Mouse (Mus musculus): ENCODE data around the gene Src. TPM values are rescaled to one million over a fixed set of nuclear protein-coding genes. Genes with fewer than 3 reads are reported as not detected.
A peak's percentile ranks its signal among the peaks of the same experiment; 100 is the strongest.

The Src gene
- polyA plus RNA-seq, 1 experiment from 2014 or later: 20.7 TPM

DNA sequence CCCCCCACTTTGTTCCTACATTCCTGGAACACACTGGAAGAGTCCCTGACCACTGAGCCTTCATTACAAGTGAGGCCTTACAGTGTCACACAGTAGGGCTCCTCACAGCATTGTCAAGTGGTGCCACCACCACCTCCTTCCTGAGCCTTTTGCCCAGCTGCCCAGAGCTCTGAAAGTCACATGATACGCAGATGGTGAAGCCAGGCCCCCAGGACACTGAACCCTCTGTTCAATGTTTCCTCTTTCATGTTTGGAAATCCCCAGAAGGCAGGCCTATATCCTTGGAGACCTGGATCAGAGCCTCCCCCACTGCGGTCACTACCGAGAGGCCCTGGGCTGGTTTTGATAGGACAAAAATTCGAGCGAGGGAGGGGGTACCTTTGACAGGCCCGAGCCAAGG, 1.0 kb upstream of the Src start:
- no peaks in the 10 kb centered on the region for H3K36me3 ChIP-seq
- H3K9ac ChIP-seq: no peak overlapping the region
- no peaks in the 10 kb centered on the region for H3K9me3 ChIP-seq (replicated peaks)
- WGBS: 50% methylated on average over 6 of the region's 6 CpGs
- H3K4me1 ChIP-seq: peaks cover 11% of the 10 kb centered on the region
- no peak for ATAC-seq (ENCODE audit: insufficient number of reproducible peaks, low FRiP score, low TSS enrichment, low read depth)
- no peak overlapping the region for H3K4me2 ChIP-seq (replicated peaks)
- H3K4me3 ChIP-seq (replicated peaks): no peak overlapping the region
- no peaks in the 10 kb centered on the region for H3K27me3 ChIP-seq
- no peak overlapping the region for H3K27ac ChIP-seq (replicated peaks)

DNA sequence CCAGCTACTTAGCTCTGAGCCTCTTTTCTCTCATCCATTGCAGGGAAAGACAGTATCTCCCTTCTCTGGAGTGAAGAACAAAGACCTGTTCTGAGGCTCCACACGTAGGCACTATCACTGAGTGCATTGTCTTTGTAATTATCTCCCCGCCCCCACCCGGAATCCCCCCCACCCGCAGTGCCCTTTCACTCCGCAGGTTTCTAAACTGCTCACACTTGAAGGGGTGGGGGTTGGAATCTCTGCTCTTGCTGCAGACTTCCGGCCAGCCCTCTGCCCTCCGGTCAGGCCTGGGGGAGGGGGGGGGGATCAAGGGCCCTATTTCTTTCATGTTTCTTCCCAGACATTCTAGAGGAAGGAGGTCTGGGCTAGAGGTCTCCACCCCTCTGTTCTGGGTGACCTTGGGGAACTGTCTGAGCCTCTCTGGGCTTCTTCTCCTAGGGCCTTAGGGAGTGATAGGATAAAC, 396 bp downstream of the Src start:
- ATAC-seq (ENCODE audit: insufficient number of reproducible peaks, low FRiP score, low TSS enrichment, low read depth): no peak
- Histone ChIP-seq H3K4me3 (replicated peaks) (no peak overlapping the region), H3K9me3 (replicated peaks) (no peaks in the 10 kb centered on the region), H3K4me2 (replicated peaks) (no peak overlapping the region), H3K27me3 (no peaks in the 10 kb centered on the region), H3K9ac (no peak overlapping the region), H3K4me1 (peaks cover 25% of the 10 kb centered on the region), H3K27ac (replicated peaks) (no peak overlapping the region), H3K36me3 (no peaks in the 10 kb centered on the region)
- 3% methylated on average over 7 of the region's 7 CpGs for WGBS

DNA sequence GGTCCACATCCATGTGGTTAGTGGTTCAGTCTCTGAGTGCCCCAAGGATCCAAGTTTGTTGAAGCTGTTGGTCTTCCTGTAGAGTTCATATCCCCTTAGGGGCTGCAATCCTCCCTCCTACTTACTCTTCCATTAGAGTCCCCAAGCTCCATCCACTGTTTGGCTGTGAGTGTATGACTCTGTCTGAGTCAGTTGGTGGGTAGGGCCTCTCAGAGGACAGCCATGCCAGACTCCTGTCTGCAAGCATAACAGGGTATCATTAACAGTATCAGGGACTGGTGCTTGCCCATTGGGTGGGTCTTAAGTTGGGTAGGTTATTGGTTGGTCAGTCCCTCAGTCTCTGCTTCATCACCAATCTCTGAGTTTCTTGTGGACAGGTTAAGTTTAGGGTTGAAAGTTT, 1.3 kb downstream of the Src start:
- no peaks in the 10 kb centered on the region for H3K36me3 ChIP-seq
- no peaks in the 10 kb centered on the region for H3K27me3 ChIP-seq
- ATAC-seq (ENCODE audit: insufficient number of reproducible peaks, low FRiP score, low TSS enrichment, low read depth): no peak
- no peak overlapping the region for H3K9ac ChIP-seq
- H3K27ac ChIP-seq (replicated peaks): no peak overlapping the region
- no peak overlapping the region for H3K4me3 ChIP-seq (replicated peaks)
- H3K4me2 ChIP-seq (replicated peaks): no peak overlapping the region
- H3K4me1 ChIP-seq: peaks cover 27% of the 10 kb centered on the region
- H3K9me3 ChIP-seq (replicated peaks): no peaks in the 10 kb centered on the region

DNA sequence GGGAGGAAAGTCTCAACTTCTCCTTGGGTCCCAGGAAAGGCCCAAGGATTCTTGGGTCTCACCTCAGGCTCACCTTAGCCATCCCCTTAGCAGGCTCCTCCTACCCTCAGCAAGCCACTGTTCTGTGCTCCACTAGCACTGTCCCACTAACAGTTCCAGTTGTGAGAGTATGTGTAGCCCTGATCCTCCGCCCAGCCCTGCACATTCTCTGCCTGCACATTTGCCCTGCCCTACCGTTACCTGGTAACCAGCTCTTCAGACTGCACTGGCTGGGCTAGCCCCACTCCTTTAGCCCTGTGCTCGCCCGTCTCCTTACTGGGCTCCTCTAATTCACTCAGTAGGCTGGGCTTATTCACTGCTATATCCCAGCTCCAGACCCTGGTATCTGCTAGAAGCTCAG, 2.2 kb downstream of the Src start:
- H3K9me3 ChIP-seq (replicated peaks): no peaks in the 10 kb centered on the region
- H3K36me3 ChIP-seq: no peaks in the 10 kb centered on the region
- WGBS: 80% methylated on average over 4 of the region's 4 CpGs
- ATAC-seq (ENCODE audit: insufficient number of reproducible peaks, low FRiP score, low TSS enrichment, low read depth): no peak
- H3K9ac ChIP-seq: no peak overlapping the region
- H3K4me2 ChIP-seq (replicated peaks): no peak overlapping the region
- no peak overlapping the region for H3K27ac ChIP-seq (replicated peaks)
- peaks cover 34% of the 10 kb centered on the region for H3K4me1 ChIP-seq
- H3K4me3 ChIP-seq (replicated peaks): no peak overlapping the region
- H3K27me3 ChIP-seq: no peaks in the 10 kb centered on the region

DNA sequence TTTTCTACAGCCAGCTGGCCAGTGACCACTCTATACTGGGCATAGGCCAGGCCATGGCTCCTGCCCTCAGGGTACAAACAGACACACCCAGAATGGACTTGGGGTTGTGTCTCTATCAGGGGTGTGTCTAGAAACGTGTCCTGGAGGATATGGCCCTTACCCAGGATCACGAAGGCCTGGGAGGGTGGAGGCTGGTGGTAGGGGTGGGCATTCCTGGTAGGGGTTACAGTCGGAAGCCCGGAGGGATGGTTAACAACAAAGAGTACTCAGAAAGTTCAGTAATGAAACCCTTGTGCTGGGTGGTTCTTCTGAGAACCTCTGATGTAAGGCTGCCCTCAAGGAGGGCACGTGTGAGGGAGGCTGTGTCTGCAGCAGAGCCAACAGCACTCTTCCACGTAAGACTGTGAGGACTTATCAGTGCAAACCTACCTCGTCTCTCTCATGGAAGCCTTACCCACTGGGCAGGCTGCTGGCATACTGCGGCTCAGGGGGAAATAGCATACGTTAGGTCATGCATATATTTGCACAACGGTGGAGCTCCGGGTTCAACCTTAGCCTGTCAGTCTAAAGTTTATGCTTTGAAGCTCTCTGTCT, 3.9 kb downstream of the Src start:
- no peaks in the 10 kb centered on the region for H3K36me3 ChIP-seq
- H3K4me3 ChIP-seq (replicated peaks): no peak overlapping the region
- H3K4me1 ChIP-seq: peaks cover 51% of the 10 kb centered on the region
- WGBS: 47% methylated on average over 11 of the region's 11 CpGs
- H3K4me2 ChIP-seq (replicated peaks): no peak overlapping the region
- no peaks in the 10 kb centered on the region for H3K9me3 ChIP-seq (replicated peaks)
- no peak overlapping the region for H3K9ac ChIP-seq
- no peak for ATAC-seq (ENCODE audit: insufficient number of reproducible peaks, low FRiP score, low TSS enrichment, low read depth)
- no peaks in the 10 kb centered on the region for H3K27me3 ChIP-seq
- H3K27ac ChIP-seq (replicated peaks): 0 out of 2 replicates have a peak overlapping the region, but pooled peaks have one; percentile 11

DNA sequence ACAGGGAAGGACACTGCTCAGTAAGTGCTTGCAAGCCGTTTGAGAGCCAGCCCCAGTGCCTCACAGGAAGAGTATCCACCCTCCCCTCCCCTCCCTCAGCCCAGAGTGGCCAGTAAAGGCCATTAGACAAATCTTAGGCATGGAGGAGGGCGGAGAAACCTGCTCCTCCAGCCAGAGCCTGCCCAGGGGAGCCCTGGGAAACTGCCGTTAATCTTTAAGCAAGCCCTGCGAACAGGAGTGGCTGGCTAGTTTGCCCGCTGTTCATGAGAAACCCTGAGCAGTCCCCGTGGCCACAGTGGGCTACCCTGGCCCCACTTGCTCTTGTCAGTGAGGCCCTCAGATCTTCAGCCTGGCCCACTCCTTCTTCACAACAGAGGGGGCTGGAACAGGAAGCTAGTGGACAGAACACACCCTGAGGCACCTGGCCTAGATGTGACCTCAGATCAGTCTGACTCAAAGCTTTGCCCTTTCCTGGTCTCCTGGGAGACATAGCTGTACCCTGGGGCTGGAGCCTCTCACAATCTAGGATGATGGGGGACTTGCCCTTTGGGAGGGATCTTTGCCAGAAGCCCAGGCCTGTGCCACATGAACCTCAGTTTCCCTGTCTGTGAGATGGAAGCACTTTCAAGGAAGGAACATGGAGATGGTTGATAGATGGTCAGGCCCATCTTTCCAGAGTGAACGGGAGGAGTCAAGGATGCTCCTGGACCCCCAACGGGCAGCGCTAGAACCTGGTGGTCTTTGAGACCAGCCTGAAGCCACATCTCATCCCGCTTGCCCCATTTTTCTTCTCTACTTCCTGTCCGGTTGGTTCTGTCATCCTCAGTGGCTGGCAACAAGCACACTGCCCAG, 4.8 kb downstream of the Src start:
- Histone ChIP-seq H3K4me3 (replicated peaks) (peak overlapping the region; percentile 78), H3K9me3 (replicated peaks) (no peaks in the 10 kb centered on the region), H3K27ac (replicated peaks) (peak overlapping the region; percentile 87; the same call in 1 of the 2 replicates), H3K4me2 (replicated peaks) (peak overlapping the region; percentile 59), H3K4me1 (peaks cover 60% of the 10 kb centered on the region), H3K9ac (peak overlapping the region; percentile 93; the same call in 1 of the 2 replicates), H3K27me3 (no peaks in the 10 kb centered on the region), H3K36me3 (no peaks in the 10 kb centered on the region)
- no peak for ATAC-seq (ENCODE audit: insufficient number of reproducible peaks, low FRiP score, low TSS enrichment, low read depth)
- 50% methylated on average over 11 of the region's 11 CpGs for WGBS

DNA sequence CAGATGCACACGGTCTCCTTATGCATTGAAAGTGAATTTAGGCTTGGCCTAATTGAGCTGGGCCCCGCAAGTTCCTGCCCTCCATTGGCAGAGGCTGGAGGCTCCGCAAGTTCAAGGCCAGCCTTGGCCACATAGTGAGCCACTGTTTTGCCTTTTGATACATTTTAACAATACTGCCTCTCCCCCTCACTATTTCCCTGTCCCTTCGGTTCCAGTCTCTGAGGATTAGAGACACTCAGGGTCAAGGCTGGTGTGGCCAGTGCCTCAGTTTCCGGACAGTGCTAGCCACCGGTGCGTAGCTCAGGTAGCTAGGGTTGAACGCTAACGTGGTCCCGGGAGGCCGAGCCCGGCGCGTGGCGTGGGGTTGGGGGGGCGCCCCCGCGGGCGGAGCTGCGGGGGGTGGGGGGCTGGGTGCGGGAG, 5.5 kb downstream of the Src start:
- H3K27ac ChIP-seq (replicated peaks): peak overlapping the region; percentile 87
- no peaks in the 10 kb centered on the region for H3K27me3 ChIP-seq
- H3K4me3 ChIP-seq (replicated peaks): peak overlapping the region; percentile 78
- peak overlapping the region; percentile 93 for H3K9ac ChIP-seq
- WGBS: 6% methylated on average over 19 of the region's 21 CpGs
- H3K4me1 ChIP-seq: peaks cover 54% of the 10 kb centered on the region
- no peak for ATAC-seq (ENCODE audit: insufficient number of reproducible peaks, low FRiP score, low TSS enrichment, low read depth)
- H3K36me3 ChIP-seq: no peaks in the 10 kb centered on the region
- H3K4me2 ChIP-seq (replicated peaks): peak overlapping the region; percentile 59
- H3K9me3 ChIP-seq (replicated peaks): no peaks in the 10 kb centered on the region

DNA sequence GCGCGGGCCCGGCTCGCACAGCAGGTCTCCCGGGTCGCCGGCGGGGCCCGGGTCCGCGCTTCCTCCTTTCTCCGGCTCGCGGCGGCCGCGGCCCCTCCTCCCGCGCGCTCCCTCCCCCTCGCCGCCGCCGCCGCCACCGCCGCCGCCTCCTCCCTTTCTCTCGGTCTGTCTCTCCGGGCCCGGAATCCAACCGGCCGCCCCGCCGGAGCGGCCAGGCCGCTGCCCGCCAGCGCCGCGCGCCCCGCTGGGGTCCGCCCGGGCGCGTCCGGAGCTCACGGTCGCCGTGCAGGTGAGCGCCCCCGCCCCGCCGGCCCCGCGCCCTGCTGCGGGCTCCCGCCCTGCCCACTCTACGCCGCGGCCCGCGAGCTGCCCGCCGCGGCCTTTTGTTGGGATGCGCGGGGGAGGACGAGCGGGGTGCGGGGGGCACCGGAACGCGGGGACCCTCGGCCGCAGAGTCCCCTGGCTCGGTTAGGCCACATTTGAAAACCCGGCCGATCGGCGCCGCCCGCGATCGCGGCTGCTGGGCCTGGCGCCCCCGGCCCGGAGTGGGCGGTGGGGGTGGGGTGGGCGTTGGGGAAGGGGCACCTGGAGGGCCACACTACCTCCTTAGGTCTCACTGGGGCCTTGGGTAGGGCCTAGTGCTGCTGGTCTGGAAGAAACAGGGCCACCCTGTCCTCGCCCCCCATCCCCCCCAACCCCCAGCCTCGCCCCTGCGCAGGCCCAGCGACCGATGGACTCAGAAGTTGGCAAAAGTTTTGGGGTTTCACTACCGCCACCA, 6.1 kb downstream of the Src start:
- no peaks in the 10 kb centered on the region for H3K9me3 ChIP-seq (replicated peaks)
- 2% methylated on average over 53 of the region's 98 CpGs for WGBS
- peak overlapping the region; percentile 59 for H3K4me2 ChIP-seq (replicated peaks)
- peak overlapping the region; percentile 87 for H3K27ac ChIP-seq (replicated peaks)
- H3K36me3 ChIP-seq: no peaks in the 10 kb centered on the region
- peak; percentile 16; the same call in 1 of the 2 replicates for ATAC-seq (ENCODE audit: insufficient number of reproducible peaks, low FRiP score, low TSS enrichment, low read depth)
- peaks cover 58% of the 10 kb centered on the region for H3K4me1 ChIP-seq
- peak overlapping the region; percentile 93 for H3K9ac ChIP-seq
- peak overlapping the region; percentile 78 for H3K4me3 ChIP-seq (replicated peaks)
- no peaks in the 10 kb centered on the region for H3K27me3 ChIP-seq

DNA sequence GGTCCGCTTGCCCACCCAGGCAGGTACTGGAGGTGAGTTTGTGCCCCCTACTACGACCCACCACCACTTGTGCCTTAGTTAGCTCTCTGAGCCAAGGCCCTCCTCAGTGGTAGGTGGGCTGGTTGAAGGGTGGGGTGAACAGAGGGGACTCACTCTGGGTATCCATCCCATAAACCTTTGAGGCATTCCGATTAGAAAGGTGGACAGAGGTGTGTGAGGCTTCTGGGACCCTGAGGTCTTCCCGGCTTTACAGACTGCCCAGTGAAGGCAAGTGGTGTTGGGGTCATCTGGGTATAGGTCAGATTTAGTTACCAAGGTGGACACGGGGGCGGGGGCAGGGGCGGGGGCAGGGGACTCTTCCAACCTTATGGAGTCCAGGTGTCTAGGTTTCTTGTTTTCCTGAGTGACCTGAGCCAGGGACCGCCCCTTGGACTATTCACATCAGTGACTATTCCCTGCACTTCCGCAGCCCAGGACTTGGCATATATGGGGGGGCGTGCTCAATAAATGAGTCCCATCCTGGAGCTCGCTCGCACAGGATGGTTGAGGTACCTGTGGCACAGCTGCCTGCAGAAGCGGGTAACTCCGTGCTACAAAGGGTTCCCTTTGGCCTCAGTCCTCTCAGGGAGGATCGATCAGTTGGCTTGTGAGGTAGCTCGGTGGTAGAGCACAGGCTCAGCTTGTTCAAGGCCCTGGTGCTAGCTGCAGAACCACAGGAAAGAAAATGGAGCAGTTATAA, 6.8 kb downstream of the Src start:
- peak overlapping the region; percentile 87 for H3K27ac ChIP-seq (replicated peaks)
- H3K36me3 ChIP-seq: no peaks in the 10 kb centered on the region
- ATAC-seq (ENCODE audit: insufficient number of reproducible peaks, low FRiP score, low TSS enrichment, low read depth): peak; percentile 25; the same call in 1 of the 2 replicates
- peak overlapping the region; percentile 78 for H3K4me3 ChIP-seq (replicated peaks)
- H3K4me1 ChIP-seq: peaks cover 66% of the 10 kb centered on the region
- H3K4me2 ChIP-seq (replicated peaks): peak overlapping the region; percentile 59
- H3K27me3 ChIP-seq: no peaks in the 10 kb centered on the region
- 52% methylated on average over 16 of the region's 16 CpGs for WGBS
- no peaks in the 10 kb centered on the region for H3K9me3 ChIP-seq (replicated peaks)
- peak overlapping the region; percentile 93 for H3K9ac ChIP-seq

DNA sequence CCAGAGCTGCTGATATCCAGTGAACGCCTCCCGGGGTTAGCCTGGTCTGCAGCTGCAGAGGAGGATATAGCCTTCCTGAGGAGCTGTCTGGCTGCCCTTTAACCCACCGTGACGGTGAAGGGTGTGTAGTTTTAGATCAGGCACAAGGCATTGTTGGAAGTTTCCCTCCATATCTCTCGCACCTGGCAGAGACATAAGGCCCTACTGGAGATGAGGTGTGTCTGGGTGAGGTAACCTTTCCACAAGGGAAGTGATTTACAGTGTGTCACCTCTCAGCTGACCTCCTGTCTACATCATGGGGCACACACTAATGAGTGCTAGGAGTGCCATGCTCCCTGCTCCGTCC, 7.4 kb downstream of the Src start:
- Histone ChIP-seq H3K36me3 (no peaks in the 10 kb centered on the region), H3K9ac (no peak overlapping the region), H3K9me3 (replicated peaks) (no peaks in the 10 kb centered on the region), H3K4me2 (replicated peaks) (peak overlapping the region; percentile 59), H3K27ac (replicated peaks) (0 out of 2 replicates have a peak overlapping the region, but pooled peaks have one; percentile 1), H3K4me1 (peaks cover 71% of the 10 kb centered on the region), H3K4me3 (replicated peaks) (peak overlapping the region; percentile 78), H3K27me3 (no peaks in the 10 kb centered on the region)
- WGBS: 63% methylated on average over 6 of the region's 6 CpGs
- no peak for ATAC-seq (ENCODE audit: insufficient number of reproducible peaks, low FRiP score, low TSS enrichment, low read depth)

All from embryonic facial prominence, embryonic 15.5 days (tissue).